Mouse (Mus musculus) liver, embryonic 16.5 days (tissue): ENCODE results near the gene Dennd1a. TPM values are rescaled to one million over a fixed set of nuclear protein-coding genes. Genes with fewer than 3 reads are reported as not detected.

ENCODE experiments used
- ATAC-seq: fragments of 200-750 bp; cut with Nextera tagmentation; 2 replicates; pipeline ENCODE4 v1.8.0; 2017; ENCODE audit warnings: low read depth, mild to moderate bottlenecking, moderate number of reproducible peaks, moderate library complexity
- H3K27ac ChIP-seq: fragments of 300-500 bp; sonication (generic); 2 replicates; pipeline ENCODE4 v1.5.1; 2014; ENCODE audit warnings: mild to moderate bottlenecking, low read length
- H3K27me3 ChIP-seq: fragments of 300-500 bp; sonication (generic); 2 replicates; pipeline ENCODE4 v1.6.1; 2014; ENCODE audit warnings: low read depth, low read length, mixed read lengths; ENCODE audit not compliant: control insufficient read depth, insufficient read depth
- H3K36me3 ChIP-seq: fragments of 300-500 bp; sonication (generic); 2 replicates; pipeline ENCODE4 v1.6.1; 2014; ENCODE audit warnings: mild to moderate bottlenecking; ENCODE audit not compliant: control insufficient read depth, insufficient read depth
- H3K4me1 ChIP-seq: fragments of 300-500 bp; sonication (generic); 2 replicates; pipeline ENCODE4 v1.6.1; 2014; ENCODE audit warnings: low read depth, low read length, mixed read lengths; ENCODE audit not compliant: control insufficient read depth
- H3K4me2 ChIP-seq: fragments of 300-500 bp; sonication (generic); 2 replicates; pipeline ENCODE4 v1.6.1; 2014; ENCODE audit warnings: low read depth, low read length, mixed read lengths
- H3K4me3 ChIP-seq: fragments of 300-500 bp; sonication (generic); 2 replicates; pipeline ENCODE4 v1.5.1; 2014; ENCODE audit warnings: low read depth, mild to moderate bottlenecking, low read length
- H3K9ac ChIP-seq: fragments of 300-500 bp; sonication (generic); 2 replicates; pipeline ENCODE4 v1.6.1; 2014; ENCODE audit warnings: low read depth, low read length
- H3K9me3 ChIP-seq: fragments of 300-500 bp; sonication (generic); replicated peaks from 2 replicates; pipeline ENCODE4 v1.6.1; 2016; ENCODE audit warnings: low read length; ENCODE audit not compliant: control insufficient read depth
- WGBS: fragments of 180-500 bp; shearing (Covaris S2); extraction: QIAGEN DNeasy Blood & Tissue Kit; methylation state at CpG from one replicate; pipeline ENCODE4 v1.1.7; 2014; ENCODE audit not compliant: insufficient replicate concordance; 5-methylcytosine and 5-hydroxymethylcytosine counted together
- polyA plus RNA-seq: library from polyadenylated mRNA; unstranded; fragments of >200 nt; fragmentation: Nextera tagmentation; extraction: Ambion mirVana; gene quantifications from 2 replicates; pipeline ENCODE4 v1.2.1, GENCODE M21; 2015

The Dennd1a gene
- polyA plus RNA-seq, 1 experiment from 2014 or later: 7.9 TPM

- Histone ChIP-seq H3K4me3 (no peak overlapping the region), H3K9ac (no peak overlapping the region), H3K4me1 (peaks cover 5% of the 10 kb centered on the region), H3K27me3 (no peaks in the 10 kb centered on the region), H3K36me3 (no peaks in the 10 kb centered on the region), H3K27ac (no peak overlapping the region), H3K9me3 (no peaks in the 10 kb centered on the region), H3K4me2 (no peak overlapping the region)
- no peak for ATAC-seq
- 44% methylated on average over 5 of the region's 5 CpGs for WGBS
These were observed 144.3 kb downstream of the Dennd1a start for GRCm38 (mm10) chr2:38142905-38143304.

- H3K4me1 ChIP-seq: peaks cover 5% of the 10 kb centered on the region
- H3K4me2 ChIP-seq: no peak overlapping the region
- no peak overlapping the region for H3K9ac ChIP-seq
- no peak for ATAC-seq
- no peak overlapping the region for H3K4me3 ChIP-seq
- H3K27me3 ChIP-seq: no peaks in the 10 kb centered on the region
- H3K27ac ChIP-seq: no peak overlapping the region
- no peaks in the 10 kb centered on the region for H3K9me3 ChIP-seq
- WGBS: 35% methylated on average over 2 of the region's 2 CpGs
- H3K36me3 ChIP-seq: no peaks in the 10 kb centered on the region
These were observed 145.0 kb downstream of the Dennd1a start for GRCm38 (mm10) chr2:38142210-38142609.

GRCm38 (mm10) chr2:38139536-38139935 lies 147.7 kb downstream of the Dennd1a start:
- Histone ChIP-seq H3K4me1 (peaks cover 5% of the 10 kb centered on the region; the same call in 1 of the 2 replicates), H3K36me3 (no peaks in the 10 kb centered on the region), H3K4me3 (no peak overlapping the region), H3K9me3 (no peaks in the 10 kb centered on the region), H3K4me2 (no peak overlapping the region), H3K9ac (no peak overlapping the region), H3K27me3 (no peaks in the 10 kb centered on the region), H3K27ac (no peak overlapping the region)
- ATAC-seq: no peak
- WGBS: 69% methylated on average over 3 of the region's 3 CpGs

- no peaks in the 10 kb centered on the region for H3K27me3 ChIP-seq
- H3K27ac ChIP-seq: no peak overlapping the region
- H3K4me1 ChIP-seq: peaks cover 13% of the 10 kb centered on the region
- H3K9me3 ChIP-seq: no peaks in the 10 kb centered on the region
- ATAC-seq: no peak
- H3K4me3 ChIP-seq: no peak overlapping the region
- H3K9ac ChIP-seq: no peak overlapping the region
- no peak overlapping the region for H3K4me2 ChIP-seq
- WGBS: 71% methylated on average over 5 of the region's 5 CpGs
- no peaks in the 10 kb centered on the region for H3K36me3 ChIP-seq
These were observed 150.1 kb downstream of the Dennd1a start for GRCm38 (mm10) chr2:38137086-38137485.

GRCm38 (mm10) chr2:38135427-38135826 lies 151.8 kb downstream of the Dennd1a start:
- no peak overlapping the region for H3K4me3 ChIP-seq
- H3K27ac ChIP-seq: no peak overlapping the region
- H3K9ac ChIP-seq: no peak overlapping the region
- H3K9me3 ChIP-seq: no peaks in the 10 kb centered on the region
- H3K36me3 ChIP-seq: no peaks in the 10 kb centered on the region
- 74% methylated on average over 3 of the region's 3 CpGs for WGBS
- H3K4me2 ChIP-seq: no peak overlapping the region
- ATAC-seq: no peak
- no peaks in the 10 kb centered on the region for H3K27me3 ChIP-seq
- H3K4me1 ChIP-seq: peaks cover 24% of the 10 kb centered on the region

- Histone ChIP-seq H3K9ac (0 out of 2 replicates have a peak overlapping the region, but pooled peaks have one; percentile 0), H3K4me2 (no peak overlapping the region), H3K4me1 (peaks cover 24% of the 10 kb centered on the region), H3K9me3 (no peaks in the 10 kb centered on the region), H3K36me3 (no peaks in the 10 kb centered on the region), H3K27ac (peak overlapping the region; percentile 48; the same call in 1 of the 2 replicates), H3K4me3 (no peak overlapping the region), H3K27me3 (no peaks in the 10 kb centered on the region)
- WGBS: 51% methylated on average over 5 of the region's 5 CpGs
- no peak for ATAC-seq
These were observed 154.0 kb downstream of the Dennd1a start for GRCm38 (mm10) chr2:38133036-38133825.

GRCm38 (mm10) chr2:38132233-38132822 lies 154.9 kb downstream of the Dennd1a start:
- ATAC-seq: peak; percentile 86
- no peaks in the 10 kb centered on the region for H3K9me3 ChIP-seq
- peak overlapping the region; percentile 71 for H3K27ac ChIP-seq
- WGBS: 20% methylated on average over 1 of the region's 1 CpGs
- H3K36me3 ChIP-seq: no peaks in the 10 kb centered on the region
- peak overlapping the region; percentile 18; the same call in 1 of the 2 replicates for H3K9ac ChIP-seq
- H3K4me1 ChIP-seq: peaks cover 24% of the 10 kb centered on the region
- 0 out of 2 replicates have a peak overlapping the region, but pooled peaks have one; percentile 8 for H3K4me2 ChIP-seq
- H3K4me3 ChIP-seq: no peak overlapping the region
- H3K27me3 ChIP-seq: no peaks in the 10 kb centered on the region

- no peaks in the 10 kb centered on the region for H3K36me3 ChIP-seq
- no peak overlapping the region for H3K4me2 ChIP-seq
- ATAC-seq: no peak; the same call in 1 of the 2 replicates
- WGBS: 59% methylated on average over 1 of the region's 1 CpGs
- H3K27ac ChIP-seq: peak overlapping the region; percentile 55
- no peak overlapping the region for H3K4me3 ChIP-seq
- H3K27me3 ChIP-seq: no peaks in the 10 kb centered on the region
- H3K4me1 ChIP-seq: peaks cover 29% of the 10 kb centered on the region
- no peaks in the 10 kb centered on the region for H3K9me3 ChIP-seq
- no peak overlapping the region for H3K9ac ChIP-seq
These were observed 155.7 kb downstream of the Dennd1a start for GRCm38 (mm10) chr2:38131538-38131937.
